Mouse (Mus musculus): ENCODE measurements around the gene Sh3gl3. TPM values are rescaled to one million over a fixed set of nuclear protein-coding genes. Genes with fewer than 3 reads are reported as not detected.
A peak's percentile ranks its signal among the peaks of the same experiment; 100 is the strongest.
"Not testable (repeated sequence)": the region's sequence is repeated elsewhere in the genome, so short reads cannot be mapped to it uniquely, and the experiment has no call there.

Gene Sh3gl3
- polyA plus RNA-seq, 1 experiment from 2014 or later = 3.6 TPM

DNA sequence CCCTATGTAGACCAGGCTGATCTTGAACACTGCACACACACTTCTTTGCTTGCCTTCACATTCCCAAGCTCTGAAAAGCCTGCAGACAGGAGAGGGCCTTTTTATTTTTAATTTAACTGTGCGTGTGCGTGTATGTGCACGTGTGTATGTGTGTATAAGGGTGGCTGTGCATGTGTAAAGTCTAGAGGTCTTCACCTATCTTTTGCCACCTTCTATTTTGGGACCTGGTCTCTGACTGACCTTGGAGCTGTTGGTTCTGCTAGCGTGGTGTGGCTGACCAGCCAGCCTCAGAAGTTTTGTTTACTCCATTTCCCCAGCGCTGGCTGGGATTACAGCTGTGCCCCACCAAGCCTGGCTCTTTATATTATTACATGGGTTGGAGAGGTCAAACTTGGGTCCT is 98.1 kb downstream of the Sh3gl3 start:
- H3K4me1 ChIP-seq (ENCODE audit: insufficient read depth) = no peaks in the 10 kb centered on the region
- ATAC-seq (ENCODE audit: insufficient read depth) (no peak), DNase-seq (no peak)
- no peak for TF ChIP-seq CTCF (IDR thresholded peaks at IDR 0.05; ENCODE audit: low read depth)
- no peak overlapping the region for H3K27ac ChIP-seq (ENCODE audit: low read depth)
- H3K27me3 ChIP-seq (ENCODE audit: insufficient read depth, low read length) = no peaks in the 10 kb centered on the region
- no peak overlapping the region for H3K4me3 ChIP-seq (ENCODE audit: low read depth, low read length)
- H3K9ac ChIP-seq = no peak overlapping the region
- no peak overlapping the region for H3K4me2 ChIP-seq
- WGBS = 56% methylated on average over 5 of the region's 5 CpGs
- no peaks in the 10 kb centered on the region for H3K36me3 ChIP-seq (ENCODE audit: insufficient read depth)
- H3K9me3 ChIP-seq (ENCODE audit: low read depth, low read length) = no peaks in the 10 kb centered on the region

DNA sequence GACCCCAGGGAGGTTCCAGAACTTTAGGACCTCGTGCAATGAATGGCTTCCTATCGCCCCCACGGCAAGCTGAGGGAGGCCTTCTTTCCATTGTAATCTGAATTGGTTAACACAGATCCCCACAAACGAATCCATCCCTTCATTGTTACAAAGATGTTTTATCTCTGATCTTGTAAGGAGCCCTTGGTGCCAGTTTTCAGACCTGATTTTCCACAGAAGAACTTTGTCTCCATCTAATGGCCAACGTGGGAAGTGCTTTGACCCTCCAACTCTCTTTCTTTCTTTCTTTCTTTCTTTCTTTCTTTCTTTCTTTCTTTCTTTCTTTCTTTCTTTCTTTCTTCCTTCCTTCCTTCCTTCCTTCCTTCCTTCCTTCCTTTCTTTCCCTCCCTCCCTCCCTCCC is 99.2 kb downstream of the Sh3gl3 start:
- not testable (repeated sequence) for H3K4me3 ChIP-seq (ENCODE audit: low read depth, low read length); H3K27me3 ChIP-seq (ENCODE audit: insufficient read depth, low read length); H3K9me3 ChIP-seq (ENCODE audit: low read depth, low read length); H3K4me2 ChIP-seq; ATAC-seq (ENCODE audit: insufficient read depth); H3K9ac ChIP-seq; H3K36me3 ChIP-seq (ENCODE audit: insufficient read depth); H3K4me1 ChIP-seq (ENCODE audit: insufficient read depth); H3K27ac ChIP-seq (ENCODE audit: low read depth)
- 26% methylated on average over 5 of the region's 5 CpGs for WGBS
- DNase-seq = peak; percentile 77
- TF ChIP-seq CTCF (IDR thresholded peaks at IDR 0.05; ENCODE audit: low read depth) = peak; percentile 81

DNA sequence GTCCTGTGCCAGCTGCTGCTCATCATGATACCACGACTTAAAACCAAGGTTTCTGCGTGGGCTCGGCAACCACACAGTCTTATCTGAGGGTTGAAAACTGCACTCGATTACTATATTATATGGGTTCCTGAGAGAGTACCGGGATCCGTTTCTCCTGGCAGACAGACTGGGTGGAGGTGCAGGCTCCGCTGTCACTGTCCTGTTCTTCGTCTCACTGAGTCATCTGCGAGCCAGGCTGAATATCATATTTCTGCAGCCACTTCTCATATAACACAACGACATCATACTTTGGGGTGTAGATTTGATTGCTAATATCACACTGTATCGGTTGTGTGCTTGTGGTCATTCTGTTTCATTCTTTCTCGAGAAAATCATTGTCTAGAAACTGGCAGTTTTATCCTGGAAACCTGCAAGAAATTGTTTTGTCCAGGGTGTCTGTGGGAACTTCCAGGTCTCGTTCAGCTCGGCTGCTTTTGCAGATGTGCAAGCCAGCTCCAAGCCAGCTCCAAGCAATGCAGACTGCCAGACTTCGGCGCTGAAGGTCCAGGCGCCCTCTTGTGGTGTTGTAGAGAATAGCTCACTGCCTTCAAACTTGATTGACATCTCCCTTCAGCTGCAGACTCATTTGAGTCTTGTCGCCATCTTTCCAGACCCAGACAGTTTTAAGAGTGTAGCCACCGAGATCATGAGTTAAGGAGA is 100.5 kb downstream of the Sh3gl3 start:
- H3K27ac ChIP-seq (ENCODE audit: low read depth) = no peak overlapping the region

DNA sequence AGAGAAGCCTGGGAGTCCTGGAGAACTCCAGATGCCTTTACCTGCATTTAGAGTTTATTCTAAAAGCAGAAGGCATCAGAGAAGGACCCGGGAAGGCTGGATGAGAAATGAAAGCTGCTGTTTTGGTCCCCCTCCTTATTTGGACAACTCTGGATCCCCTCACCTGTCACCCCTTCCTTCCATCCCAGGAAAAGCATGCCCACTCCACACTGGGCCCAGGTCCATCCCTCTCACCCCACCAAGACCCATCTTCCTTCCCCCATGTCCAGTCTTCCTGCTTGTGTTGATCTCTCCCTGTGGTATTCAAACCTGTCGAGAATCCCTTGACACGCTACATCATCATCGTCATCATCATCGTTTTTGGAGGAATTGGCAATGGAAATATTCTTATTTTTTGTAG is 101.3 kb downstream of the Sh3gl3 start:
- H3K36me3 ChIP-seq (ENCODE audit: insufficient read depth) = no peaks in the 10 kb centered on the region
- DNase-seq (no peak), ATAC-seq (ENCODE audit: insufficient read depth) (no peak)
- H3K4me1 ChIP-seq (ENCODE audit: insufficient read depth) = no peaks in the 10 kb centered on the region
- H3K9ac ChIP-seq = no peak overlapping the region
- no peak overlapping the region for H3K4me3 ChIP-seq (ENCODE audit: low read depth, low read length)
- H3K4me2 ChIP-seq = no peak overlapping the region
- H3K27me3 ChIP-seq (ENCODE audit: insufficient read depth, low read length) = no peaks in the 10 kb centered on the region
- WGBS = 89% methylated on average over 5 of the region's 5 CpGs
- no peak overlapping the region for H3K27ac ChIP-seq (ENCODE audit: low read depth)
- H3K9me3 ChIP-seq (ENCODE audit: low read depth, low read length) = no peaks in the 10 kb centered on the region
- TF ChIP-seq CTCF (IDR thresholded peaks at IDR 0.05; ENCODE audit: low read depth) = no peak

More for the DNA sequence above, 100.5 kb downstream of the Sh3gl3 start:
- no peaks in the 10 kb centered on the region for H3K9me3 ChIP-seq (ENCODE audit: low read depth, low read length)
- peak; percentile 86 for TF ChIP-seq CTCF (IDR thresholded peaks at IDR 0.05; ENCODE audit: low read depth)
- H3K9ac ChIP-seq = no peak overlapping the region
- no peaks in the 10 kb centered on the region for H3K4me1 ChIP-seq (ENCODE audit: insufficient read depth)
- H3K27me3 ChIP-seq (ENCODE audit: insufficient read depth, low read length) = no peaks in the 10 kb centered on the region
- WGBS = 36% methylated on average over 19 of the region's 19 CpGs
- H3K4me2 ChIP-seq = no peak overlapping the region
- no peak for ATAC-seq (ENCODE audit: insufficient read depth)
- H3K36me3 ChIP-seq (ENCODE audit: insufficient read depth) = no peaks in the 10 kb centered on the region
- no peak overlapping the region for H3K4me3 ChIP-seq (ENCODE audit: low read depth, low read length)
- DNase-seq = peak; percentile 81

DNA sequence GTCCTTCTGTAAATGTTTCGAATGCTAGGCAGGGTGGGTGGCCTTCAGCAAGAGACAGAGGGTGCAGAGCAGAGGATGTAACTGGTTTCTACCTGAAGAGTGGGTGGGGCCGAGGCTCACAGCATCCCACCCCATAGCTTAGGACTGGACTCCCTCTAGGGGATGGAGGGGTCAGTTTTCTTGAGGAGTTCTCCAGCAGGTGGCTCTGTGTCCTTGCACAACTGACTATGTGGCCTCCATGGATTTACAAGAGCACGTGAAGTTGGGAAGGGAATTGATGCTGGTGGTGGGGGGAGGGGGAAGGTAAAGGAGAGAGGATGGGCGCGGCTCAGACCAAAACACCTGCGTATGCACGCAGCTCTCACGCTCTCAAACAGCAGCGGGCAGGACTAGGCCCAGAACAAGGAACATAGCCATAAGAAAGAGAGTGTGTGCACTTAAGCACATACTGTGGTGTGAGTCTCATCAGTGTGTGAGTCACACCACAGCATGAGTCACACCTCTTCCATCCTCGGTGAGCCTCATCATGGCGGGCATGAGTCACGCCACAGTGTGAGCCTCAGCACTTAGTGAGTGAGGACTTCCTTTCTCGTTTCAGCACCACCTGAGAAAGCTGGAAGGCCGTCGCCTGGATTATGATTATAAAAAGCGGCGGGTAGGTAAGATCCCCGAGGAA is 102.0 kb downstream of the Sh3gl3 start:
- TF ChIP-seq CTCF (IDR thresholded peaks at IDR 0.05; ENCODE audit: low read depth) = peak; percentile 60
- Histone ChIP-seq H3K27me3 (ENCODE audit: insufficient read depth, low read length) (no peaks in the 10 kb centered on the region), H3K4me1 (ENCODE audit: insufficient read depth) (no peaks in the 10 kb centered on the region), H3K9me3 (ENCODE audit: low read depth, low read length) (no peaks in the 10 kb centered on the region), H3K4me3 (ENCODE audit: low read depth, low read length) (no peak overlapping the region), H3K4me2 (no peak overlapping the region), H3K27ac (ENCODE audit: low read depth) (no peak overlapping the region), H3K9ac (no peak overlapping the region), H3K36me3 (ENCODE audit: insufficient read depth) (no peaks in the 10 kb centered on the region)
- DNase-seq = peak; percentile 38
- ATAC-seq (ENCODE audit: insufficient read depth) = peak; percentile 49; the same call in 1 of the 2 replicates
- 66% methylated on average over 18 of the region's 18 CpGs for WGBS

DNA sequence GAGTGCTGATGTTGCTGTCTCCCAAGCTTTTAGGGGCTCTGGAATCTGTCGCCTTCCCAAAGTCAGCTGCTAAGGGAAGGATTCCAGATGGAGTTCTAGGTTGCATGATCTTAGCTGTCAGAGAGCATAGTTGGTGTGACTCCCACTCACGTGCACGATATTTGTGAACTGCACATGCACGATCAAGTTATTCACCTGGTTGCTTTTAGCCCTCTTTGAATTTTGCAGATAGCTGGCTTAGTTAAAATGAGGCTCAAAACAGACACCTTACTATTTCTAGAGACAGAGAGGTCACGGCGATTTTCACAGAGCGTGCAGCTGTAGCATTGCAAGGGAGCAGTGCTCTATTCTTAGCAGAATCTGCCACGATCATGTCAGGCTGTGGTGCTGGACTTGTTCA is 108.4 kb downstream of the Sh3gl3 start:
- WGBS = 61% methylated on average over 8 of the region's 8 CpGs
- DNase-seq (peak; percentile 50), ATAC-seq (ENCODE audit: insufficient read depth) (no peak)

DNA sequence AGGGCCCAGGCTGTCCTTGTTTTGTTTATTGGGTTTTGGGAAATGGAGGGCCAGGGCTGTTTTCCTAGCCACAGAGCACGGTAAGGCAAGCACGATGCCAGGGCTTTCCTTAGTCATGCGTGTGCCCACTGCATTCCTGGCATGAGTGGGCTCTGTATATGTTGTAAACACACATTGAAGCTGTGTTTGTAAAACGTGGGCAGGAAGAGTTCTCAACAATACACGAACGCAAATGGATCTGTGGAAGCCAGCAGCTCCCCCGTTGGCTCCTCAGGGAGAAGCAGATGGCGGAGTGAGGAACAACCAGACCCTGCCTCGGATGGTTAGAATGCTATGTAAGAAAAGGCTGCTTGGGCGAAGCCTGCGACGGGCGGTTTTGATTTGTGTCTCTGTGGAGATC is 108.8 kb downstream of the Sh3gl3 start:
- ATAC-seq (ENCODE audit: insufficient read depth) = no peak
- H3K9me3 ChIP-seq (ENCODE audit: low read depth, low read length) = no peaks in the 10 kb centered on the region
- no peak for TF ChIP-seq CTCF (IDR thresholded peaks at IDR 0.05; ENCODE audit: low read depth)
- H3K27me3 ChIP-seq (ENCODE audit: insufficient read depth, low read length) = no peaks in the 10 kb centered on the region
- H3K4me2 ChIP-seq = no peak overlapping the region
- DNase-seq = no peak
- no peak overlapping the region for H3K4me3 ChIP-seq (ENCODE audit: low read depth, low read length)
- H3K36me3 ChIP-seq (ENCODE audit: insufficient read depth) = no peaks in the 10 kb centered on the region
- no peak overlapping the region for H3K9ac ChIP-seq
- no peak overlapping the region for H3K27ac ChIP-seq (ENCODE audit: low read depth)
- 76% methylated on average over 13 of the region's 13 CpGs for WGBS
- no peaks in the 10 kb centered on the region for H3K4me1 ChIP-seq (ENCODE audit: insufficient read depth)

More for the DNA sequence above, 108.4 kb downstream of the Sh3gl3 start:
- Histone ChIP-seq H3K27ac (ENCODE audit: low read depth) (no peak overlapping the region), H3K9me3 (ENCODE audit: low read depth, low read length) (no peaks in the 10 kb centered on the region), H3K4me1 (ENCODE audit: insufficient read depth) (no peaks in the 10 kb centered on the region), H3K27me3 (ENCODE audit: insufficient read depth, low read length) (no peaks in the 10 kb centered on the region), H3K9ac (no peak overlapping the region), H3K36me3 (ENCODE audit: insufficient read depth) (no peaks in the 10 kb centered on the region), H3K4me2 (no peak overlapping the region), H3K4me3 (ENCODE audit: low read depth, low read length) (no peak overlapping the region)
- TF ChIP-seq CTCF (IDR thresholded peaks at IDR 0.05; ENCODE audit: low read depth) = no peak
